Mouse (Mus musculus): ENCODE results near the gene Thnsl2.

DNA sequence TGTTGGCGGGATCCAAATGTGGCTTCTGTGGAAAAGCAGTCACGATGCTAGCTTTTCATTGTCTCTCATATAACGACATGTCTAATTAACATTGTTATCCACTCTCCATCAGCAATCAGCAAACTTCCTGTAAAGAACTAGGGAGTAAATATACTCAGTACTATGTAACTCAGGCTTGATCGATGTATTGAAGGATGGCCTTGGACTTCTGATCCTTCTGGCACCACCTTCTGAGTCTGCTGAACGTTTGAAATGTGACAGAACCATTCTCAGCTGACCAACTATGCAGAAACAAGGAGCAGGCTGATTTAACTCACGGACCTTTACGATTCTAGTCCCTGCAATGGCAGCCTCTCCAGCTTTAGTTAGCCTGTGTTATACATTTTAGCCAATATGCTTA, 17.1 kb upstream of the Thnsl2 start:
- TF ChIP-seq CTCF (conservative IDR thresholded peaks at IDR 0.05 in 1 of 2, IDR thresholded peaks at IDR 0.05 in 1 of 2; ENCODE audit: low read depth in 2 of 2, low read length in 2 of 2) (no peak), MAX (IDR thresholded peaks at IDR 0.05; ENCODE audit: low read length) (no peak), TBP (conservative IDR thresholded peaks at IDR 0.05; ENCODE audit: low read depth, low read length) (no peak), CHD2 (IDR thresholded peaks at IDR 0.05; ENCODE audit: low read length) (no peak), EP300 (IDR thresholded peaks at IDR 0.05; ENCODE audit: low read length) (no peak), SIN3A (IDR thresholded peaks at IDR 0.05; ENCODE audit: low read length) (no peak), HCFC1 (IDR thresholded peaks at IDR 0.05; ENCODE audit: low read depth, low read length) (no peak), CHD1 (IDR thresholded peaks at IDR 0.05; ENCODE audit: low read depth, low read length) (no peak)

Measured in CH12.LX (cell line).